Mouse (Mus musculus): ENCODE measurements around the gene Olfr23. TPM values are rescaled to one million over a fixed set of nuclear protein-coding genes. Genes with fewer than 3 reads are reported as not detected.
"Not testable (repeated sequence)": the region's sequence is repeated elsewhere in the genome, so short reads cannot be mapped to it uniquely, and the experiment has no call there.

The Olfr23 gene
- not detected for total RNA-seq (2021)
- long read RNA-seq, experiment 1, result 0 reads
- long read RNA-seq, experiment 2, result 0 reads

DNA sequence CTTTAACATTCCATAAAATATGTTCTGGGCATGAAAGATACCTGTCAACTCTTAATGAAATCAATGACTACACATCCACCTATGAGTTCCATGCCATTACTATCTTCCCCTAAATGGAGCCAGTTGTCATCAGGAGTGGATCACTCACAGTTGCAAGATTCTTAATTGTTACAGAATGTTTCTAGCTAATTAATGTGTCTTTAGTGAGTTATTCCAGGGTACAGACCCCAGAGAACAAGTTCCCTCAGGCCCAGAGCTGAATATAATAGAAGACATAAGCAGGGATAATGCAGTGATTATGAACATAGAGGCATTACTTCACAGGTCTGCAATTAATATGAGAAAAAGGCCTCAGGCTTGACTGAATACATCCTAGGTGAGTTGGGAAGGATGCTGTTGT, at the start of gene Olfr23:
Olfr23 (plus strand) TSS at position 301 of the 400 bp plus-strand sequence.
- DNase-seq, result no peak

- no peak for DNase-seq
These were observed 45.8 kb upstream of the Olfr23 start, which contains the start of gene Olfr394 for GRCm38 (mm10) chr11:73890671-73891070. Olfr394 (minus strand) TSS chr11:73890771.

GRCm38 (mm10) chr11:73909199-73909598, 27.3 kb upstream of the Olfr23 start, which contains the start of gene Olfr395:
Olfr395 (minus strand) TSS chr11:73909299.
- not testable (repeated sequence) for DNase-seq

DNA sequence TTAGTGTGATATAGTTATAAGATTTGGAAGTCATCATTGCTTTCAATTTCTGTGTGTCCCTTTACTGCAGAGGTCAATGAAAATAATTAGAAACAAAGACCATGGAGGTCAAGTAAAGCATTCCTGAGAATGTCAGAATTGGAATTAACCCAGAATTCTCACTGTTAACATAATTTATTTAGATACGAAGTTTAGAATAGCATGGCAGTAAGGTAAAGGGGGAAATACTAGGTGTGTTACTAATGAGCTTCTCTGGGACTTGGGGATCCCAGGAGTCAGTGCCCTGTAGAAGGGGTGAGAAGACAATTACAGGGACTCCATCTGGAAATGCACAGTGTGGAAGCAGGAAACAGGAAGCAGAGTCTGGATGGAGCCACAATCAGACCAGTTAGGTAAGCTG, 24.0 kb downstream of the Olfr23 start, which contains the start of gene Olfr397:
Olfr397 (plus strand) TSS at position 301 of the 400 bp plus-strand sequence.
- no peak for DNase-seq

GRCm38 (mm10) chr11:73990307-73990706, 53.8 kb downstream of the Olfr23 start, which contains the start of gene Olfr398:
Olfr398 (minus strand) TSS chr11:73990407.
- no peak for DNase-seq

Other genes starting within 250 kb of the Olfr23 start
- not detected for gene Zfp735, start 247.9 kb upstream of the Olfr23 start, total RNA-seq (2021)
- gene Olfr389, start 156.0 kb upstream of the Olfr23 start, total RNA-seq (2021), result not detected
- gene Olfr390, start 153.7 kb upstream of the Olfr23 start, total RNA-seq (2021), result not detected
- not detected for gene Olfr391-ps, start 133.6 kb upstream of the Olfr23 start, total RNA-seq (2021)
- not detected for gene Olfr392, start 119.6 kb upstream of the Olfr23 start, total RNA-seq (2021)
- not detected for gene Olfr393, start 85.2 kb upstream of the Olfr23 start, total RNA-seq (2021)
- gene Olfr394, start 45.9 kb upstream of the Olfr23 start, total RNA-seq (2021), result not detected
- not detected for gene Olfr395, start 27.4 kb upstream of the Olfr23 start, total RNA-seq (2021)
- gene Olfr397, start 24.1 kb downstream of the Olfr23 start, total RNA-seq (2021), result not detected
- gene Olfr398, start 53.7 kb downstream of the Olfr23 start, total RNA-seq (2021), result not detected
- gene Olfr139, start 119.9 kb downstream of the Olfr23 start, total RNA-seq (2021), result not detected
- not detected for gene Olfr399, start 119.9 kb downstream of the Olfr23 start, total RNA-seq (2021)
- gene Zfp616, start 133.3 kb downstream of the Olfr23 start, total RNA-seq (2021), result not detected
- not detected for gene Olfr401, start 177.0 kb downstream of the Olfr23 start, total RNA-seq (2021)
- gene Olfr402, start 216.9 kb downstream of the Olfr23 start, total RNA-seq (2021), result not detected
- not detected for gene Olfr403, start 249.6 kb downstream of the Olfr23 start, total RNA-seq (2021)